In the genomic region with DNA sequence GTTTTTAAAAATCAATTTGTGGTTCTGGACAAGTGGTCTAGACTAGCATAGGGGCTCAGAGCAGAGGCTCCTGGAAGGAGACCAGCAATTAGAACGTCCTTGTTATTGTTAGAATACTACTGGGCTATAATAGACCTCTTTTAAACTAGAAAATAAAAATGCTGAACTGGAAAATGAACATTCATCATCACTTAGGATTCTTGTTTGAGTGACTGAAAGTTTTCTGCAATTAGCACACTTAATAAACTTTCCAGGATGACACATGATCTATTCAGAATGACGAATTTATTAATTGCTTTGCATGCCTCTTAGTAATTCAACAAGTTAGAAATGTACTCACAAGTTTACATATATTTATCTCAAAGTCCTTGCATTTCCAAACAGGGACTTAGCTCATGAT, we compare ENCODE assay signal across 35 mouse cellular contexts.
"Had no signal": no experiment of that assay in that cellular context is flagged by ENCODE, and none has a peak within 500 bp of the region (broad histone marks: within the 10 kb centered on the region; RNA-seq: fewer than 3 reads in every experiment).

No protein-coding gene starts in this region.

- H3K9me3 ChIP-seq: heart, embryonic 12.5 days; heart, embryonic 13.5 days; heart, embryonic 15.5 days; hindbrain, embryonic 10.5 days; hindbrain, embryonic 12.5 days; hindbrain, embryonic 13.5 days; hindbrain, embryonic 15.5 days; intestine, embryonic 15.5 days; kidney, embryonic 15.5 days had no signal

- H3K4me3 ChIP-seq: heart, embryonic 12.5 days; heart, embryonic 13.5 days; heart, embryonic 15.5 days; hindbrain, embryonic 10.5 days; hindbrain, embryonic 12.5 days; hindbrain, embryonic 13.5 days; hindbrain, embryonic 15.5 days; intestine, embryonic 15.5 days; kidney, embryonic 15.5 days; layer of hippocampus, adult 2 months; left cerebral cortex, adult 2 months had no signal

- H3K36me3 ChIP-seq: heart, embryonic 12.5 days; heart, embryonic 13.5 days; heart, embryonic 15.5 days; hindbrain, embryonic 10.5 days; hindbrain, embryonic 12.5 days; hindbrain, embryonic 13.5 days; hindbrain, embryonic 15.5 days; intestine, embryonic 15.5 days; kidney, embryonic 15.5 days had no signal

- H3K27ac ChIP-seq: heart, embryonic 13.5 days; heart, embryonic 15.5 days; hindbrain, embryonic 10.5 days; hindbrain, embryonic 12.5 days; hindbrain, embryonic 13.5 days; hindbrain, embryonic 14.5 days; hindbrain, embryonic 15.5 days; hindbrain, postnatal 0 days; intestine, embryonic 15.5 days; kidney, embryonic 15.5 days; kidney, postnatal 0 days; layer of hippocampus, adult 2 months; left cerebral cortex, adult 2 months had no signal

- H3K4me1 ChIP-seq: heart, embryonic 12.5 days; hindbrain, embryonic 10.5 days; hindbrain, embryonic 12.5 days; hindbrain, embryonic 13.5 days; hindbrain, embryonic 15.5 days; intestine, embryonic 15.5 days; kidney, embryonic 15.5 days had no signal

- DNase-seq: heart, postnatal 10 days; heart, postnatal 14 days; heart, postnatal 36 days; heart, postnatal 4 days; kidney, adult 11 months; kidney, adult 18-20 months; kidney, adult 2 months; kidney, adult 8-10 months; kidney, adult 9 months; kidney, postnatal 10 days; kidney, postnatal 14 days; kidney, postnatal 25 days; kidney, postnatal 36 days; kidney, postnatal 4 days; layer of hippocampus, adult 9-11 months; layer of hippocampus, postnatal 36 days had no signal

- H3K4me2 ChIP-seq: heart, embryonic 11.5 days; heart, embryonic 12.5 days; heart, embryonic 13.5 days; heart, embryonic 15.5 days; hindbrain, embryonic 12.5 days; hindbrain, embryonic 13.5 days; hindbrain, embryonic 14.5 days; hindbrain, embryonic 15.5 days; intestine, embryonic 15.5 days; kidney, embryonic 15.5 days had no signal

- H3K27me3 ChIP-seq: heart, embryonic 12.5 days; heart, embryonic 13.5 days; heart, embryonic 15.5 days; hindbrain, embryonic 12.5 days; hindbrain, embryonic 13.5 days; hindbrain, embryonic 15.5 days; intestine, embryonic 15.5 days; kidney, embryonic 15.5 days had no signal

- ATAC-seq: hindbrain, embryonic 16.5 days; inflammation-experienced regulatory T-cells, adult 6 months; intestine, embryonic 15.5 days; intestine, embryonic 16.5 days; intestine, postnatal 0 days had no signal

- H3K9ac ChIP-seq: heart, embryonic 12.5 days; heart, embryonic 13.5 days; heart, embryonic 15.5 days; hindbrain, embryonic 12.5 days; hindbrain, embryonic 13.5 days; hindbrain, embryonic 14.5 days; hindbrain, embryonic 15.5 days; intestine, embryonic 15.5 days; kidney, embryonic 15.5 days had no signal
